Mouse (Mus musculus) MEL (cell line): ENCODE measurements around the gene Dnm2. TPM values are rescaled to one million over a fixed set of nuclear protein-coding genes. Genes with fewer than 3 reads are reported as not detected.

Experiments used
- DNase-seq: peaks from one replicate; pipeline ENCODE4 v3.0.0; 2011; ENCODE audit warnings: low read depth, low spot score
- H3K27ac ChIP-seq: 2 replicates; pipeline ENCODE4 v1.5.1; 2012; ENCODE audit warnings: low read depth, mild to moderate bottlenecking, control low read depth, low read length, moderate library complexity; ENCODE audit not compliant: control insufficient read depth
- H3K27me3 ChIP-seq, 2 experiments: fragments of 150-350 bp in 1 of 2; sonication (generic) in 1 of 2; 2 replicates each; pipeline ENCODE4 v1.6.1; 2012; ENCODE audit warnings: low read length in 2 of 2, mild to moderate bottlenecking in 2 of 2, improper control_type of control experiment in 1 of 2, moderate library complexity in 1 of 2; ENCODE audit not compliant: insufficient read depth in 2 of 2, control insufficient read depth in 1 of 2
- H3K36me3 ChIP-seq, 2 experiments: 2 replicates each; pipeline ENCODE4 v1.6.1; 2012 to 2014; ENCODE audit warnings: low read length in 2 of 2, improper control_type of control experiment in 1 of 2, inconsistent platforms in 1 of 2, mild to moderate bottlenecking in 1 of 2; ENCODE audit not compliant: insufficient read depth in 2 of 2, control insufficient read depth in 1 of 2
- H3K4me1 ChIP-seq, 2 experiments: fragments of 150-350 bp in 1 of 2; sonication (generic) in 1 of 2; 2 replicates each; pipeline ENCODE4 v1.6.1; 2012; ENCODE audit warnings: low read length in 2 of 2, improper control_type of control experiment in 1 of 2, mild to moderate bottlenecking in 1 of 2; ENCODE audit not compliant: insufficient read depth in 2 of 2, control insufficient read depth in 1 of 2
- H3K4me3 ChIP-seq, 2 experiments: fragments of 150-350 bp in 1 of 2; sonication (generic) in 1 of 2; 2 replicates each; pipeline ENCODE4 v1.5.1; 2012; ENCODE audit warnings: low read depth in 2 of 2, low read length in 2 of 2, mild to moderate bottlenecking in 2 of 2, moderate library complexity in 2 of 2, control low read depth in 1 of 2, improper control_type of control experiment in 1 of 2; ENCODE audit not compliant: control insufficient read depth in 1 of 2, insufficient read depth in 1 of 2
- H3K79me2 ChIP-seq: 2 replicates; pipeline ENCODE4 v1.6.1; 2012; ENCODE audit warnings: mild to moderate bottlenecking, low read length, moderate library complexity; ENCODE audit not compliant: control insufficient read depth, poor library complexity, insufficient read depth
- H3K9ac ChIP-seq: 2 replicates; pipeline ENCODE4 v1.6.1; 2012; ENCODE audit warnings: low read depth, mild to moderate bottlenecking, control low read depth, low read length, moderate library complexity; ENCODE audit not compliant: control insufficient read depth, poor library complexity, severe bottlenecking
- H3K9me3 ChIP-seq: fragments of 150-350 bp; sonication (generic); replicated peaks from 2 replicates; pipeline ENCODE4 v1.6.1; 2012; ENCODE audit warnings: mild to moderate bottlenecking, low read length, improper control_type of control experiment, moderate library complexity; ENCODE audit not compliant: insufficient read depth
- BHLHE40 ChIP-seq: IDR thresholded peaks from 2 replicates; pipeline ENCODE4 v1.6.1; 2012; ENCODE audit warnings: low read depth, mild to moderate bottlenecking, inconsistent platforms, low read length, improper control_type of control experiment, borderline replicate concordance
- CHD1 ChIP-seq: IDR thresholded peaks from 2 replicates; pipeline ENCODE4 v1.6.1; 2012; ENCODE audit warnings: low read depth, mild to moderate bottlenecking, inconsistent platforms, low read length, improper control_type of control experiment
- CHD2 ChIP-seq: IDR thresholded peaks from 2 replicates; pipeline ENCODE4 v1.6.1; 2011; ENCODE audit warnings: low read length, improper control_type of control experiment
- CTCF ChIP-seq, 3 experiments: IDR thresholded peaks in 2 of 3; conservative IDR thresholded peaks in 1 of 3; 2 replicates each; pipeline ENCODE4 v1.5.1; 2011 to 2012; ENCODE audit warnings: low read length in 3 of 3, low read depth in 2 of 3, mild to moderate bottlenecking in 2 of 3, improper control_type of control experiment in 1 of 3, inconsistent platforms in 1 of 3, mixed read lengths in 1 of 3, moderate library complexity in 1 of 3; ENCODE audit not compliant: control insufficient read depth in 1 of 3, insufficient read depth in 1 of 3, poor library complexity in 1 of 3, severe bottlenecking in 1 of 3
- E2F4 ChIP-seq: IDR thresholded peaks from 2 replicates; pipeline ENCODE4 v1.6.1; 2011; ENCODE audit warnings: low read depth, low read length, improper control_type of control experiment, borderline replicate concordance
- ELF1 ChIP-seq: IDR thresholded peaks from 2 replicates; pipeline ENCODE4 v1.6.1; 2014; ENCODE audit warnings: low read depth, mild to moderate bottlenecking, inconsistent platforms, low read length, improper control_type of control experiment, moderate library complexity
- EP300 ChIP-seq, 2 experiments: IDR thresholded peaks; 2 replicates each; pipeline ENCODE4 v1.6.1; 2011; ENCODE audit warnings: improper control_type of control experiment in 2 of 2, low read length in 2 of 2, low read depth in 1 of 2, mild to moderate bottlenecking in 1 of 2
- ETS1 ChIP-seq: IDR thresholded peaks from 2 replicates; pipeline ENCODE4 v1.6.1; 2012; ENCODE audit warnings: low read depth, mild to moderate bottlenecking, inconsistent platforms, low read length, improper control_type of control experiment, moderate library complexity
- HCFC1 ChIP-seq: IDR thresholded peaks from 2 replicates; pipeline ENCODE4 v1.6.1; 2012; ENCODE audit warnings: low read depth, mild to moderate bottlenecking, inconsistent platforms, low read length, improper control_type of control experiment, moderate library complexity
- JUND ChIP-seq: IDR thresholded peaks from 2 replicates; pipeline ENCODE4 v1.6.1; 2011; ENCODE audit warnings: low read depth, mild to moderate bottlenecking, improper control_type of control experiment, low read length
- KAT2A ChIP-seq: conservative IDR thresholded peaks from 2 replicates; pipeline ENCODE4 v1.6.1; 2012; ENCODE audit warnings: low read depth, low read length, improper control_type of control experiment, inconsistent platforms
- MAFK ChIP-seq: IDR thresholded peaks from 2 replicates; pipeline ENCODE4 v1.6.1; 2011; ENCODE audit warnings: low read depth, mild to moderate bottlenecking, low read length, improper control_type of control experiment, borderline replicate concordance
- MAX ChIP-seq: IDR thresholded peaks from 2 replicates; pipeline ENCODE4 v1.6.1; 2011; ENCODE audit warnings: low read length, improper control_type of control experiment
- MAZ ChIP-seq: IDR thresholded peaks from 2 replicates; pipeline ENCODE4 v1.6.1; 2012; ENCODE audit warnings: low read depth, mild to moderate bottlenecking, inconsistent platforms, low read length, improper control_type of control experiment
- MYB ChIP-seq: IDR thresholded peaks from 2 replicates; pipeline ENCODE4 v1.6.1; 2011; ENCODE audit warnings: mild to moderate bottlenecking, low read depth, low read length, improper control_type of control experiment
- POLR2AphosphoS2 ChIP-seq: IDR thresholded peaks from 2 replicates; pipeline ENCODE4 v1.6.1; 2011; ENCODE audit warnings: low read length, improper control_type of control experiment
- RCOR1 ChIP-seq: IDR thresholded peaks from 2 replicates; pipeline ENCODE4 v1.6.1; 2012; ENCODE audit warnings: low read depth, mild to moderate bottlenecking, inconsistent platforms, low read length, improper control_type of control experiment
- SMC3 ChIP-seq: IDR thresholded peaks from 2 replicates; pipeline ENCODE4 v1.6.1; 2011; ENCODE audit warnings: low read depth, low read length, improper control_type of control experiment
- TAL1 ChIP-seq: IDR thresholded peaks from 2 replicates; pipeline ENCODE4 v1.6.1; 2012; ENCODE audit warnings: mild to moderate bottlenecking, inconsistent platforms, low read length, moderate library complexity, mixed read lengths
- USF1 ChIP-seq: IDR thresholded peaks from 2 replicates; pipeline ENCODE4 v1.6.1; 2014; ENCODE audit warnings: low read depth, mild to moderate bottlenecking, inconsistent platforms, low read length, improper control_type of control experiment, moderate library complexity
- ZC3H11A ChIP-seq: IDR thresholded peaks from 2 replicates; pipeline ENCODE4 v1.6.1; 2012; ENCODE audit warnings: low read depth, mild to moderate bottlenecking, inconsistent platforms, low read length, improper control_type of control experiment
- ZKSCAN1 ChIP-seq: IDR thresholded peaks from 2 replicates; pipeline ENCODE4 v1.6.1; 2012; ENCODE audit warnings: low read depth, mild to moderate bottlenecking, inconsistent platforms, low read length, improper control_type of control experiment, moderate library complexity
- ZNF384 ChIP-seq: IDR thresholded peaks from 2 replicates; pipeline ENCODE4 v1.6.1; 2012; ENCODE audit warnings: low read depth, mild to moderate bottlenecking, inconsistent platforms, low read length, improper control_type of control experiment
- polyA plus RNA-seq, 2 experiments: library from polyadenylated mRNA; stranded (reverse) in 1 of 2; unstranded in 1 of 2; fragments of >175 nt in 1 of 2; fragments of >200 nt in 1 of 2; gene quantifications; 2 replicates each; pipeline versions ENCODE4 v1.2.1 to v1.2.4; 2012; ENCODE audit warnings: low replicate concordance in 2 of 2, low read depth in 1 of 2; ENCODE audit not compliant: insufficient read length in 2 of 2, insufficient read depth in 1 of 2, missing spikeins in 1 of 2
- total RNA-seq: library from RNA; depleted of rRNA; stranded (reverse); fragments of 300-350 nt; gene quantifications from 2 replicates; pipeline ENCODE4 v1.2.3, GENCODE M21; 2012

The Dnm2 gene
- total and polyA plus RNA-seq, 3 experiments = 117 to 832 (median 237) TPM

DNA sequence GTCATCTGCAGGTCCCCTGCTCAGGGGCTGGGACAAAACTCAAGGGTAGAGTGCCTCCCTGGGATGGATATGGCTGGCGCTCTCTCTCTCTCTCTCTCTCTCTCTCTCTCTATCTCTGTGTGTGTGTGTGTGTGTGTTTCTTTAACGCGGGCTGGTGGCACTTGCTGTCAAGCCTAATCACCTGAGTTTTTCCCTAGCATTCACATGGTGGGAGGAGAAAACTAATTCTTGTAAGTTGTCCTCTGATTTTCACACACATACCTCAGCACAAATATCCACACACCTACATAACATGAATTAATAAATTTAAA lies 101.9 kb downstream of the Dnm2 start:
- peak; percentile 80 for DNase-seq
- Histone ChIP-seq H3K4me3 (peak overlapping the region; percentile 50 to 62), H3K27ac (peak overlapping the region; percentile 45), H3K79me2 (no peaks in the 10 kb centered on the region; the same call in 1 of the 2 replicates), H3K9ac (peak overlapping the region; percentile 53), H3K4me1 (peaks cover 12 to 39% of the 10 kb centered on the region in 2 experiments), H3K9me3 (no peaks in the 10 kb centered on the region), H3K36me3 (peaks cover 0 to 30% of the 10 kb centered on the region in 2 experiments; a peak in 2 of 4 replicates), H3K27me3 (no peaks in the 10 kb centered on the region)
- no peak; a peak in 1 of 6 replicates for TF ChIP-seq CTCF (IDR thresholded peaks at IDR 0.05 in 2 of 3, conservative IDR thresholded peaks at IDR 0.05 in 1 of 3; ENCODE audit: control insufficient read depth in 1 of 3, insufficient read depth in 1 of 3, low read depth in 2 of 3, low read length in 3 of 3, poor library complexity in 1 of 3, severe bottlenecking in 1 of 3)
- TF ChIP-seq E2F4 = peak; percentile 64; the same call in 1 of the 2 replicates
- peak; percentile 43 to 65; a peak in 2 of 4 replicates for TF ChIP-seq EP300 (IDR thresholded peaks at IDR 0.05; ENCODE audit: low read depth in 1 of 2, low read length in 2 of 2)
- TF ChIP-seq JUND = peak; percentile 97
- TF ChIP-seq MAZ = peak; percentile 61; the same call in 1 of the 2 replicates
- TF ChIP-seq BHLHE40 = no peak
- no peak for TF ChIP-seq MYB
- TF ChIP-seq RCOR1 = no peak
- TF ChIP-seq KAT2A = no peak
- peak; percentile 38; the same call in 1 of the 2 replicates for TF ChIP-seq ELF1
- TF ChIP-seq ZNF384 = peak; percentile 11; the same call in 1 of the 2 replicates
- TF ChIP-seq HCFC1 = peak; percentile 56
- TF ChIP-seq CHD2 = no peak
- TF ChIP-seq MAX = peak; percentile 45; the same call in 1 of the 2 replicates
- peak; percentile 92 for TF ChIP-seq CHD1
- TF ChIP-seq ETS1 = peak; percentile 64; the same call in 1 of the 2 replicates
- no peak for TF ChIP-seq ZC3H11A
- peak; percentile 22 for TF ChIP-seq SMC3
- no peak for TF ChIP-seq POLR2AphosphoS2
- TF ChIP-seq USF1 = no peak
- 0 out of 2 replicates have a peak, but pooled peaks have one; percentile 24 for TF ChIP-seq ZKSCAN1
- TF ChIP-seq TAL1 = no peak
- no peak for TF ChIP-seq MAFK
